In genomic region chr2:113828086-113828942, GRCm38 (mm10) we compare ENCODE assay signal across 7 mouse cellular contexts. TPM values are rescaled to one million over a fixed set of nuclear protein-coding genes. Genes with fewer than 3 reads are reported as not detected.
DNase-seq lines count a peak whose midpoint lies in the region; ATAC-seq and TF ChIP-seq lines count a peak whose summit lies in the region.

No protein-coding gene starts in this region.

- WGBS in embryonic facial prominence, embryonic 14.5 days, result 22% methylated on average over 17 of the region's 17 CpGs
- 4% methylated on average over 17 of the region's 17 CpGs for whole genome bisulfite sequencing in hindbrain, postnatal 0 days
- WGBS in neural tube, embryonic 14.5 days, result 5% methylated on average over 17 of the region's 17 CpGs

- H3K27ac ChIP-seq in layer of hippocampus, adult 2 months, result peak overlapping the region; percentile 90
- H3K27ac ChIP-seq in embryonic facial prominence, embryonic 14.5 days (replicated peaks; ENCODE audit: low read depth, low read length), result peak overlapping the region; percentile 40; the same call in 1 of the 2 replicates
- H3K27ac ChIP-seq in hindbrain, postnatal 0 days, result peak overlapping the region; percentile 93
- H3K27ac ChIP-seq in neural tube, embryonic 14.5 days (ENCODE audit: low read depth, low read length), result peak overlapping the region; percentile 98

- no peaks in the 10 kb centered on the region for H3K4me1 ChIP-seq in embryonic facial prominence, embryonic 14.5 days (ENCODE audit: control insufficient read depth, insufficient read depth, low read length)
- H3K4me1 ChIP-seq in hindbrain, postnatal 0 days (ENCODE audit: insufficient read depth, low read length), result peaks cover 21% of the 10 kb centered on the region
- H3K4me1 ChIP-seq in neural tube, embryonic 14.5 days (ENCODE audit: control insufficient read depth, insufficient read depth, low read length), result peaks cover 31% of the 10 kb centered on the region

- H3K4me3 ChIP-seq in layer of hippocampus, adult 2 months, result peak overlapping the region; percentile 73
- H3K4me3 ChIP-seq in embryonic facial prominence, embryonic 14.5 days (ENCODE audit: low read depth, low read length), result peak overlapping the region; percentile 30
- peak overlapping the region; percentile 49 for H3K4me3 ChIP-seq in hindbrain, postnatal 0 days (ENCODE audit: low read length)
- peak overlapping the region; percentile 57 for H3K4me3 ChIP-seq in neural tube, embryonic 14.5 days (ENCODE audit: low read depth, low read length)

- peak; percentile 85 for ATAC-seq in embryonic facial prominence, embryonic 14.5 days (ENCODE audit: low read depth)
- peak; percentile 94 for ATAC-seq in hindbrain, postnatal 0 days
- ATAC-seq in neural tube, embryonic 14.5 days (ENCODE audit: low read depth), result peak; percentile 94

- H3K9me3 ChIP-seq in embryonic facial prominence, embryonic 14.5 days (ENCODE audit: control insufficient read depth, low read length), result no peaks in the 10 kb centered on the region
- no peaks in the 10 kb centered on the region for H3K9me3 ChIP-seq in hindbrain, postnatal 0 days (ENCODE audit: low read length)
- H3K9me3 ChIP-seq in neural tube, embryonic 14.5 days (ENCODE audit: control insufficient read depth, low read length), result no peaks in the 10 kb centered on the region

- H3K27me3 ChIP-seq in embryonic facial prominence, embryonic 14.5 days (replicated peaks; ENCODE audit: control insufficient read depth, insufficient read depth, low read length), result no peaks in the 10 kb centered on the region; the same call in 1 of the 2 replicates
- no peaks in the 10 kb centered on the region for H3K27me3 ChIP-seq in hindbrain, postnatal 0 days (ENCODE audit: insufficient read depth, low read length)
- no peaks in the 10 kb centered on the region for H3K27me3 ChIP-seq in neural tube, embryonic 14.5 days (ENCODE audit: control insufficient read depth, insufficient read depth, low read length)

- DNase-seq in layer of hippocampus, adult 2 months (ENCODE audit: low spot score in 2 of 2), result no peak
- DNase-seq in layer of hippocampus, adult 11-12 months (ENCODE audit: low spot score), result no peak
- DNase-seq in embryonic facial prominence, embryonic 14.5 days (ENCODE audit: low spot score), result no peak
- DNase-seq in hindbrain, postnatal 0 days (ENCODE audit: low spot score), result peak; percentile 44
- DNase-seq in right cerebral cortex, postnatal 25 days, result no peak
- DNase-seq in adipocyte (ENCODE audit: low spot score), result no peak

- peak overlapping the region; percentile 53 for H3K4me2 ChIP-seq in embryonic facial prominence, embryonic 14.5 days (ENCODE audit: low read depth, low read length)
- peak overlapping the region; percentile 71 for H3K4me2 ChIP-seq in hindbrain, postnatal 0 days (ENCODE audit: low read depth, low read length)
- H3K4me2 ChIP-seq in neural tube, embryonic 14.5 days (ENCODE audit: low read depth, low read length), result peak overlapping the region; percentile 72

- no peak overlapping the region; the same call in 1 of the 2 replicates for H3K9ac ChIP-seq in embryonic facial prominence, embryonic 14.5 days (ENCODE audit: low read depth, low read length)
- peak overlapping the region; percentile 66 for H3K9ac ChIP-seq in hindbrain, postnatal 0 days (replicated peaks; ENCODE audit: low read length)
- H3K9ac ChIP-seq in neural tube, embryonic 14.5 days (replicated peaks; ENCODE audit: low read depth, low read length), result peak overlapping the region; percentile 62

- H3K36me3 ChIP-seq in embryonic facial prominence, embryonic 14.5 days (ENCODE audit: control insufficient read depth, insufficient read depth, low read length), result peaks cover 16% of the 10 kb centered on the region
- H3K36me3 ChIP-seq in hindbrain, postnatal 0 days (ENCODE audit: insufficient read depth, low read length), result peaks cover 3% of the 10 kb centered on the region; the same call in 1 of the 2 replicates
- no peaks in the 10 kb centered on the region for H3K36me3 ChIP-seq in neural tube, embryonic 14.5 days (ENCODE audit: control insufficient read depth, insufficient read depth, low read length)

- no peak for TF ChIP-seq CTCF in layer of hippocampus, adult 2 months (conservative IDR thresholded peaks at IDR 0.05)
- no peak for TF ChIP-seq CTCF in hindbrain, postnatal 0 days (IDR thresholded peaks at IDR 0.05; ENCODE audit: low read depth)

RNA-seq across cellular contexts. Expression of gene Scg5, which starts 0.6 kb away (rescaled TPM):
- total RNA-seq in layer of hippocampus, adult 2 months (2021), result 100 to 1,000 TPM; 378 to 402 TPM
- polyA plus RNA-seq in embryonic facial prominence, embryonic 14.5 days (2014; fragmentation: Nextera tagmentation; extraction: Ambion mirVana), result 8.6 and 9.4 TPM in 2 replicates
- 202 and 203 TPM in 2 replicates for total RNA-seq in hindbrain, postnatal 0 days (2014; rRNA removed)
- polyA plus RNA-seq in hindbrain, postnatal 0 days (2015; fragmentation: Nextera tagmentation; extraction: Ambion mirVana), result 348 and 362 TPM in 2 replicates
- 244 and 315 TPM in 2 replicates for polyA plus RNA-seq in neural tube, embryonic 14.5 days (2014; fragmentation: Nextera tagmentation; extraction: Ambion mirVana)

RNA-seq across cellular contexts. Expression of gene Arhgap11a, which starts 20.1 kb away (rescaled TPM):
- 1 to 10 TPM; 2.0 to 2.1 TPM for total RNA-seq in layer of hippocampus, adult 2 months (2021)
- 4.1 and 4.2 TPM in 2 replicates for polyA plus RNA-seq in embryonic facial prominence, embryonic 14.5 days (2014; fragmentation: Nextera tagmentation; extraction: Ambion mirVana)
- total RNA-seq in hindbrain, postnatal 0 days (2014; rRNA removed), result 1.8 and 2.2 TPM in 2 replicates
- polyA plus RNA-seq in hindbrain, postnatal 0 days (2015; fragmentation: Nextera tagmentation; extraction: Ambion mirVana), result 6.5 and 6.7 TPM in 2 replicates
- 0.48 and 0.81 TPM in 2 replicates for polyA plus RNA-seq in neural tube, embryonic 14.5 days (2014; fragmentation: Nextera tagmentation; extraction: Ambion mirVana)

Comparison
In these comparisons a context has a peak if more than half of its experiments do, and no peak if none do; other contexts are left out.
1. H3K27ac ChIP-seq: peak in every context shown above with its lines; median percentile 98 in neural tube, embryonic 14.5 days; 93 in hindbrain, postnatal 0 days; 90 in layer of hippocampus, adult 2 months; 40 in embryonic facial prominence, embryonic 14.5 days.
2. RNA of gene Scg5, which starts 0.6 kb away (polyA plus RNA-seq): 348 to 362 TPM in hindbrain, postnatal 0 days and 244 to 315 TPM in neural tube, embryonic 14.5 days; 8.6 to 9.4 TPM in embryonic facial prominence, embryonic 14.5 days; every median in the first group is over 10 times any median in the second.
3. Peak in every context shown above with its lines, with median percentiles within 50 percentile points of each other: H3K4me3 ChIP-seq, ATAC-seq and H3K4me2 ChIP-seq.